Mouse (Mus musculus): ENCODE measurements around the gene Katnal1.

- no peak for TF ChIP-seq USF2 (IDR thresholded peaks at IDR 0.05; ENCODE audit: borderline replicate concordance in 1 of 2, insufficient read depth in 1 of 2, low read depth in 1 of 2, low read length in 2 of 2)
- no peak for TF ChIP-seq TCF12 (IDR thresholded peaks at IDR 0.05; ENCODE audit: low read depth, low read length)
- TF ChIP-seq CTCF (IDR thresholded peaks at IDR 0.05 in 2 of 3, conservative IDR thresholded peaks at IDR 0.05 in 1 of 3; ENCODE audit: control insufficient read depth in 1 of 3, insufficient read depth in 1 of 3, low read depth in 2 of 3, low read length in 3 of 3, poor library complexity in 1 of 3, severe bottlenecking in 1 of 3), result no peak
- TF ChIP-seq USF1 (IDR thresholded peaks at IDR 0.05; ENCODE audit: low read depth, low read length), result no peak
- TF ChIP-seq EP300 (IDR thresholded peaks at IDR 0.05; ENCODE audit: low read depth in 1 of 2, low read length in 2 of 2), result no peak
- no peak for TF ChIP-seq GATA1 (IDR thresholded peaks at IDR 0.05; ENCODE audit: low read depth, low read length)
- TF ChIP-seq CHD2 (IDR thresholded peaks at IDR 0.05; ENCODE audit: low read length), result no peak
These were observed 29.8 kb downstream of the Katnal1 start for GRCm38 (mm10) chr5:148899361-148899760.
